Mouse (Mus musculus) small intestine, adult 2 months (tissue): ENCODE measurements around the gene Camta1.

Source experiments
- CTCF ChIP-seq: fragments of 200-500 bp; IDR thresholded peaks from 2 replicates; pipeline ENCODE4 v1.5.1; 2012; ENCODE audit warnings: low read depth, mild to moderate bottlenecking, control low read depth, inconsistent platforms, low read length, moderate library complexity, mixed read lengths; ENCODE audit not compliant: insufficient replicate concordance, insufficient read length; ENCODE audit errors: extremely low read depth
- POLR2A ChIP-seq: fragments of 200-500 bp; IDR thresholded peaks from 2 replicates; pipeline ENCODE4 v1.6.1; 2012; ENCODE audit warnings: low read depth, mild to moderate bottlenecking, control low read depth, inconsistent platforms, low read length, moderate library complexity

DNA sequence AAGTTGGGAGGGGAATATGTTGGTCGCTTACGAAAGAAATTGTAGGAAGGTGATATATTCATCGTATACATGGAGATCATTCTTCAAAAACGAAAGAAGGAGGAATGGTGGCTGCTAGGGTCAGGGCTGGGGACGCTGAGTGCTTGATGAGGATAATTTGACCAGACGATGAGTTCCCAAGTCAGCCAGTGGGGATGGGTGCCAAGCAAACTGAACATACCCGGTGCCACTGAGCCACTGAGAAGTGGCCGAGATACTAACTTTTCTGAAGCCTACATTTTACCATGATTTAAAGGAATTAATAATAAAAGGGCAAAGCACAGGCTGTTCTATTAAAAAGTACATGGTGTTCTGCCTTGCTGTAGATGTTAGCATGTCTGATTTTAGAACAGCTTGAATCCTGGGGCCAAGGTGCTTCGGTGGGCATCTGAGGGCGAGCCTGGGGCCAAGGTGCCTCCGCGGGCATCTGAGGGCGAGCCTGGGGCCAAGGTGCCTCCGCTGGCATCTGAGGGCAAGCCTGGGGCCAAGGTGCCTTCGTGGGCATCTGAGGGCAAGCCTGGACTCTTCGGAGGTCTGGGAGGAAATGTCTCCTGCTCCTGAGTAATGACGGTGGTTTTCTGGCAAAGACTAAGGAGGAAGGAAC is 40.5 kb upstream of the Camta1 start:
- TF ChIP-seq CTCF (no peak), POLR2A (no peak)
